Mouse (Mus musculus): ENCODE results near the gene Cep170. TPM values are rescaled to one million over a fixed set of nuclear protein-coding genes. Genes with fewer than 3 reads are reported as not detected.
"Not testable (repeated sequence)": the region's sequence is repeated elsewhere in the genome, so short reads cannot be mapped to it uniquely, and the experiment has no call there.

Cep170 gene
- total RNA-seq (2022): 10 to 100 TPM; 16.7 to 22.9 (median 20.5) TPM

- DNase-seq (ENCODE audit: low spot score): peak; percentile 95
Measured at GRCm38 (mm10) chr1:176814036-176814420, at the start of gene Cep170. Cep170 (minus strand) TSS chr1:176814067.

GRCm38 (mm10) chr1:176861981-176862644 lies 48.2 kb upstream of the Cep170 start:
- peak; percentile 77 for DNase-seq (ENCODE audit: low spot score)

- no peak for DNase-seq (ENCODE audit: low spot score)
Measured at GRCm38 (mm10) chr1:176852813-176853590, 39.1 kb upstream of the Cep170 start.

- DNase-seq (ENCODE audit: low spot score): no peak
Measured at GRCm38 (mm10) chr1:176851401-176851800, 37.5 kb upstream of the Cep170 start.

GRCm38 (mm10) chr1:176849377-176849776 lies 35.5 kb upstream of the Cep170 start:
- DNase-seq (ENCODE audit: low spot score): peak; percentile 36

- DNase-seq (ENCODE audit: low spot score): no peak
Measured at GRCm38 (mm10) chr1:176848613-176849290, 34.9 kb upstream of the Cep170 start.

GRCm38 (mm10) chr1:176847118-176847859 lies 33.4 kb upstream of the Cep170 start:
- DNase-seq (ENCODE audit: low spot score): no peak

GRCm38 (mm10) chr1:176845082-176845977 lies 31.5 kb upstream of the Cep170 start:
- no peak for DNase-seq (ENCODE audit: low spot score)

GRCm38 (mm10) chr1:176836562-176836961 lies 22.7 kb upstream of the Cep170 start:
- DNase-seq (ENCODE audit: low spot score): not testable (repeated sequence)

GRCm38 (mm10) chr1:176835501-176836294 lies 21.8 kb upstream of the Cep170 start:
- no peak for DNase-seq (ENCODE audit: low spot score)

GRCm38 (mm10) chr1:176834880-176835279 lies 21.0 kb upstream of the Cep170 start:
- no peak for DNase-seq (ENCODE audit: low spot score)

- no peak for DNase-seq (ENCODE audit: low spot score)
Measured at GRCm38 (mm10) chr1:176833948-176834347, 20.1 kb upstream of the Cep170 start.

GRCm38 (mm10) chr1:176833257-176833656 lies 19.4 kb upstream of the Cep170 start:
- no peak for DNase-seq (ENCODE audit: low spot score)

GRCm38 (mm10) chr1:176832607-176833006 lies 18.7 kb upstream of the Cep170 start:
- no peak for DNase-seq (ENCODE audit: low spot score)

- DNase-seq (ENCODE audit: low spot score): no peak
Measured at GRCm38 (mm10) chr1:176832071-176832470, 18.2 kb upstream of the Cep170 start.

- no peak for DNase-seq (ENCODE audit: low spot score)
Measured at GRCm38 (mm10) chr1:176828666-176829065, 14.8 kb upstream of the Cep170 start.

- no peak for DNase-seq (ENCODE audit: low spot score)
Measured at GRCm38 (mm10) chr1:176827945-176828485, 14.1 kb upstream of the Cep170 start.

GRCm38 (mm10) chr1:176827365-176827764 lies 13.5 kb upstream of the Cep170 start:
- DNase-seq (ENCODE audit: low spot score): no peak

- no peak for DNase-seq (ENCODE audit: low spot score)
Measured at GRCm38 (mm10) chr1:176826931-176827330, 13.1 kb upstream of the Cep170 start.

- DNase-seq (ENCODE audit: low spot score): no peak
Measured at GRCm38 (mm10) chr1:176826186-176826585, 12.3 kb upstream of the Cep170 start.
